Mouse (Mus musculus) erythroblast, adult 5-6 weeks (primary cell): ENCODE results near the gene Abhd10. TPM values are rescaled to one million over a fixed set of nuclear protein-coding genes. Genes with fewer than 3 reads are reported as not detected.

ENCODE experiments used
- ATAC-seq: replicated peaks from 2 replicates; pipeline ENCODE4 v1.8.0; 2016; ENCODE audit warnings: moderate number of reproducible peaks, mild to moderate bottlenecking, moderate TSS enrichment, inconsistent platforms; ENCODE audit not compliant: poor library complexity, low FRiP score, severe bottlenecking
- total RNA-seq, 2 experiments: library from RNA; stranded (forward) in 1 of 2; stranded (reverse) in 1 of 2; fragments of 150-400 nt in 1 of 2; fragments of 200-764, 138-1000 nt in 1 of 2; gene quantifications; 2 replicates each; pipeline versions ENCODE4 v1.2.3 to v1.2.4; 2015 to 2017; ENCODE audit warnings: low replicate concordance in 2 of 2

Abhd10 gene
- total RNA-seq, 2 experiments from 2014 or later: 4.0 to 6.3 TPM

GRCm38 (mm10) chr16:45736724-45737123 lies 6.0 kb downstream of the Abhd10 start:
- ATAC-seq: no peak

- no peak for ATAC-seq
These were observed 13.6 kb downstream of the Abhd10 start for GRCm38 (mm10) chr16:45729163-45729562.

- no peak for ATAC-seq
These were observed 18.0 kb downstream of the Abhd10 start for GRCm38 (mm10) chr16:45724742-45725102.

GRCm38 (mm10) chr16:45724061-45724741 lies 18.6 kb downstream of the Abhd10 start, which contains the start of gene Tagln3:
Gene Tagln3 (minus strand): TSS chr16:45724608.
- ATAC-seq: no peak

GRCm38 (mm10) chr16:45723172-45723901 lies 19.4 kb downstream of the Abhd10 start:
- no peak for ATAC-seq

- no peak for ATAC-seq
These were observed 20.2 kb downstream of the Abhd10 start for GRCm38 (mm10) chr16:45722460-45722951.

- no peak for ATAC-seq
These were observed 22.6 kb downstream of the Abhd10 start for GRCm38 (mm10) chr16:45720022-45720630.

GRCm38 (mm10) chr16:45718296-45718695 lies 24.5 kb downstream of the Abhd10 start:
- ATAC-seq: no peak

- no peak for ATAC-seq
These were observed 28.1 kb downstream of the Abhd10 start for GRCm38 (mm10) chr16:45714489-45715150.

GRCm38 (mm10) chr16:45713878-45714277 lies 28.9 kb downstream of the Abhd10 start:
- no peak for ATAC-seq

- ATAC-seq: no peak
These were observed 29.5 kb downstream of the Abhd10 start for GRCm38 (mm10) chr16:45713261-45713660.

- no peak for ATAC-seq
These were observed 31.5 kb downstream of the Abhd10 start for GRCm38 (mm10) chr16:45711263-45711662.

GRCm38 (mm10) chr16:45699301-45699700 lies 43.5 kb downstream of the Abhd10 start:
- no peak for ATAC-seq

GRCm38 (mm10) chr16:45697996-45698395 lies 44.8 kb downstream of the Abhd10 start:
- ATAC-seq: no peak

- ATAC-seq: no peak
These were observed 47.2 kb downstream of the Abhd10 start for GRCm38 (mm10) chr16:45695445-45696160.

GRCm38 (mm10) chr16:45693558-45693957 lies 49.2 kb downstream of the Abhd10 start, which contains the start of gene Tmprss7:
Gene Tmprss7 (minus strand): TSS chr16:45693658.
- ATAC-seq: no peak

- no peak for ATAC-seq
These were observed 49.9 kb downstream of the Abhd10 start for GRCm38 (mm10) chr16:45692851-45693250.

GRCm38 (mm10) chr16:45690178-45690577 lies 52.6 kb downstream of the Abhd10 start:
- no peak for ATAC-seq

- no peak for ATAC-seq
These were observed 55.9 kb downstream of the Abhd10 start for GRCm38 (mm10) chr16:45686833-45687232.

GRCm38 (mm10) chr16:45685295-45685694 lies 57.5 kb downstream of the Abhd10 start:
- ATAC-seq: no peak
